Mouse (Mus musculus) c-Kit-negative CD71-positive TER-119-positive erythroid progenitor cells, embryonic 14.5 days (primary cell): ENCODE measurements around the gene Lrguk.
A peak's percentile ranks its signal among the peaks of the same experiment; 100 is the strongest.

Experiments
- DNase-seq: peaks from one replicate; pipeline ENCODE4 v3.0.0-alpha.2; 2013; ENCODE audit warnings: low read depth, low spot score

Gene Lrguk

GRCm38 (mm10) chr6:34028933-34029745, at the start of gene Lrguk:
Gene Lrguk (plus strand): TSS chr6:34029448.
- peak; percentile 15 for DNase-seq

- no peak for DNase-seq
Measured at GRCm38 (mm10) chr6:33982709-33983108, 46.5 kb upstream of the Lrguk start.

- DNase-seq: no peak
Measured at GRCm38 (mm10) chr6:33987132-33987531, 42.1 kb upstream of the Lrguk start.

GRCm38 (mm10) chr6:33992213-33993034, 36.8 kb upstream of the Lrguk start:
- no peak for DNase-seq

GRCm38 (mm10) chr6:33993842-33994241, 35.4 kb upstream of the Lrguk start:
- no peak for DNase-seq

GRCm38 (mm10) chr6:33998590-33998989, 30.7 kb upstream of the Lrguk start:
- DNase-seq: no peak

GRCm38 (mm10) chr6:33999530-33999929, 29.7 kb upstream of the Lrguk start:
- no peak for DNase-seq

GRCm38 (mm10) chr6:34000644-34001043, 28.6 kb upstream of the Lrguk start:
- no peak for DNase-seq

GRCm38 (mm10) chr6:34003033-34003432, 26.2 kb upstream of the Lrguk start:
- DNase-seq: no peak

GRCm38 (mm10) chr6:34013469-34013868, 15.8 kb upstream of the Lrguk start:
- no peak for DNase-seq

GRCm38 (mm10) chr6:34029746-34030027, 439 bp downstream of the Lrguk start:
- no peak for DNase-seq

- no peak for DNase-seq
Measured at GRCm38 (mm10) chr6:34034096-34034495, 4.8 kb downstream of the Lrguk start.

- DNase-seq: no peak
Measured at GRCm38 (mm10) chr6:34034577-34035461, 5.6 kb downstream of the Lrguk start.

- DNase-seq: peak; percentile 42
Measured at GRCm38 (mm10) chr6:34040624-34041235, 11.5 kb downstream of the Lrguk start.

- DNase-seq: no peak
Measured at GRCm38 (mm10) chr6:34041589-34042280, 12.5 kb downstream of the Lrguk start.

GRCm38 (mm10) chr6:34044228-34044811, 15.1 kb downstream of the Lrguk start:
- DNase-seq: no peak

- DNase-seq: no peak
Measured at GRCm38 (mm10) chr6:34044846-34045540, 15.7 kb downstream of the Lrguk start.

GRCm38 (mm10) chr6:34046551-34047186, 17.4 kb downstream of the Lrguk start:
- DNase-seq: no peak

GRCm38 (mm10) chr6:34049433-34049832, 20.2 kb downstream of the Lrguk start:
- DNase-seq: no peak
